Mouse (Mus musculus) layer of hippocampus, postnatal 36 days (tissue): Measurements from ENCODE around the gene Fut2. TPM values are rescaled to one million over a fixed set of nuclear protein-coding genes. Genes with fewer than 3 reads are reported as not detected.

Experiments used
- DNase-seq, 2 experiments: peaks; one replicate each; pipeline ENCODE4 v3.0.0; 2022
- total RNA-seq, 2 experiments: library from RNA; stranded (reverse); gene quantifications; 2 replicates each; pipeline ENCODE4 v1.2.3; 2021

The Fut2 gene
- total RNA-seq, 2 experiments from 2014 or later, result 0.18 TPM; not detected in 1

DNA sequence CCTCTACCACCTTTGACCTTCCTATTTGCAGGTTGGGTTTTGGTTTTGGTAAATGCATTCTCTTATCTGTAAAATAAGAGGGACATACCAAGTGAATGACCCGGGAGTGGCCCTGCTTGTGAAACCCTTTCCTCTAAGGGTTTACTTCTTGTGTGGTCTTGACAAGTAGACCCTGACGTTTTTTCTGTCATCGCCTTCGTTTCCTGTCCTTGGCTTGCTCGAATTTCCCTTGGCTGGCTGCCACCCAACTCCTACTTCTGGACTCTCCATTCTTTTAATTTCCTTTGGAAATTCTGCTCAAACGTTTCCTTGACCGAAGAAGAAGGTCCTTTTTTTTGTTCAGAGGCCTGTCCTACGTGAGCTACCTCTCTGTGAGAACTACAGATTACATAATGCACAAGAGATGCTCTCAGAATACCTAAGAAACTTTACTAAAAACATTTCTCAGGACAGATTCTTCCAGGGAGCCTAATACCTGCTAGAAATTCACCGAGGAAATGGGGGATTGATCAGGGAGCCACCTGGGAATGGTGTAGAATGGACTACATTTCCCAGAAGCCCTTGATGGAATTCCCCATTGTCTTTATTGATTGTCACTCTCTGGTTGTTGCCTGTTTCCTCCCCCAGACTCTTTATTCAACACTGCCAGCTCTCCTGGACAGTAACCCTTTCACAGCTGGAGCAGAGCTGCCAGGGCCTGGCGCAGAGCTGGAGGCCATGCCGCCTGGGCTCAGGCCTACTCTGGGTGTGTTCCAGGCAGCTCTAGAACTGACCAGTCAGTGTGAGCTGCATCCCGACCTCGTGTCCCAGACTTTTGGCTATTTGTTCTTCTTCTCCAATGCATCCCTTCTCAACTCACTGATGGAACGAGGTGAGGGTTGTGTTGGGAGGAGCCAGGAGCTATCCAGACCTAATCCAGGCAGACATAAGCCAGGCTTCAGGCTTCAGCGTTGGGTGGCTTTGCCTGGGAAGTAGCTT is 30.2 kb downstream of the Fut2 start:
- no peak for DNase-seq

DNA sequence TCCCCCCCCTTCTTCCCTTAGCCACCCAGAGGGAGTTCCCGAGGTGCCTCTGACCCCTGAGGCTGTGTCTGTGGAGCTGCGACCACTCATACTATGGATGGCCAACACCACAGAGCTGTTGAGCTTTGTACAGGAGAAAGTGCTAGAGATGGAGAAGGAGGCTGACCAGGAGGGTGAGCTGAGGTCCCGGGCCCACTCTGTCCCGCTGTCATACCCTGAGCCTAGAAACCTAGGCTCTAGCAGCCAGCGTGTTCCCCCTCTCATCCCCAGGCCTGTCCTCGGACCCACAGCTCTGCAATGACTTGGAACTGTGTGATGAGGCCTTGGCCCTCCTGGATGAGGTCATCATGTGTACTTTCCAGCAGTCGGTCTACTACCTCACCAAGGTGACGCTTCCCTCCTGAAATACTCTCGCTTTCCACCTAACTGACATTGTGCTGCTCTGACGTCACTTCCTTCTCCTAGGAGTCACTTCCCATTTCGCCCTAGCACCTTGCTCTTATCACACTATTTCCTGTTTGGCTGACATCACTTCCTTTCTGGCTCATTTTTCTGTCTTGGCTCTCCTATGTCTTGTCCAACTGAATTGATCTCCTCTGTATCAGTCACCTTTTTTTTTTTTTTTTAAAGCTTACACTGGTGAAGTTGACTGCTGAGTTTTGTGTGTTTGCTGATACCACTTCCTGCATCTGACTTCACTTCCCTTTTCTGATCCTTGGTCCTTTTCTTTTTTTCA is 31.1 kb downstream of the Fut2 start:
- no peak for DNase-seq

DNA sequence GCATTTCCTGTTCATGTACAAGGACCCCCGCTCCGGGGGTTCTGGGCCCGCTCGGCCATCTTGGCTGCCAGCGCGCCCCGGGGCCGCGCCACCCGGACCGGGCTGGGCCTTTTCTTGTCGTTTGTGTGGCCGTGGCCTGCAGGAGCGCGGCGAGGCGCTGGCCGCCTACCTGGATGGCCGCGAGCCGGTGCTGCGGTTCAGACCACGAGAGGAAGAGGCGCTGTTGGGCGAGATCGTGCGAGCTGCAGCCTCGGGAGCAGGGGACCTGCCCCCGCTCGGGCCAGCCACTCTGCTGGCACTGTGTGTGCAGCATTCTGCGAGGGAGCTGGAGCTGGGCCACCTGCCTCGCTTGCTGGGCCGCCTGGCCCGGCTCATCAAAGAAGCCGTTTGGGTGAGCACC is 33.7 kb downstream of the Fut2 start:
- DNase-seq, result peak in 1 of 2 experiments; percentile 39

DNA sequence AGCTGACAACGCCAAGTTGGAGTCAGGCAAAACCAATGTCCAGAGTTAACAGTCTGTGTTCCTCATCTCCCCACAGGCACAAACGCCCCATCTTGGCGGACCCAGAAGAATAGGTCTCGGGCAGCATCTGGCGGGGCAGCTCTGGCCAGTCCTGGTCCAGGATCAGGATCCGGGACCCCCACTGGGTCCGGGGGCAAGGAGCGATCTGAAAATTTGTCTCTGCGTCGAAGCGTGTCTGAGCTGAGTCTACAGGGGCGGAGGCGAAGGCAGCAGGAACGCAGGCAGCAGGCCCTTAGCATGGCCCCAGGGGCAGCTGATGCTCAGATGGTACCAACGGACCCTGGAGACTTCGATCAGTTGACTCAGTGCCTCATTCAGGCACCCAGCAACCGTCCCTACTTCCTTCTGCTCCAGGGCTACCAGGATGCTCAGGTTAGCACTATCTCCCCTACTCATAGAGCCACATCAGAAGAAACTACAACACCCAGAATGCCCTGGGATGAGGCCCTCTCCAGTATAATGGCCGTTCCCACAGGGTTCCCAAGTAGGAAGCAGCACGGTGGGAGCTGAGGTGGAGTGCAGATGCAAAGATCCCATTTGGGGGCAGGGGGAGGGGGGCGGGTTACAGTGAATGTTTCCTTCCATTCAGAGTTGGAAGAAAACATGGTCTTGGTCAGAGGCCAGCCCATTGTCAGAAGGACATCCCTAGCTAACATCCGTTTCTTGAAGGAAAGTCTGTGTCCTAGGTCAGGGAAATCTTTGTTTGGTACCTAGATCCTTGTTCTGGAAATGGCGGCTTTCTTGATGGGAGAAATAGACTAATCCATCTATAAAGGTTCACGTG is 35.9 kb downstream of the Fut2 start:
- DNase-seq, result no peak

DNA sequence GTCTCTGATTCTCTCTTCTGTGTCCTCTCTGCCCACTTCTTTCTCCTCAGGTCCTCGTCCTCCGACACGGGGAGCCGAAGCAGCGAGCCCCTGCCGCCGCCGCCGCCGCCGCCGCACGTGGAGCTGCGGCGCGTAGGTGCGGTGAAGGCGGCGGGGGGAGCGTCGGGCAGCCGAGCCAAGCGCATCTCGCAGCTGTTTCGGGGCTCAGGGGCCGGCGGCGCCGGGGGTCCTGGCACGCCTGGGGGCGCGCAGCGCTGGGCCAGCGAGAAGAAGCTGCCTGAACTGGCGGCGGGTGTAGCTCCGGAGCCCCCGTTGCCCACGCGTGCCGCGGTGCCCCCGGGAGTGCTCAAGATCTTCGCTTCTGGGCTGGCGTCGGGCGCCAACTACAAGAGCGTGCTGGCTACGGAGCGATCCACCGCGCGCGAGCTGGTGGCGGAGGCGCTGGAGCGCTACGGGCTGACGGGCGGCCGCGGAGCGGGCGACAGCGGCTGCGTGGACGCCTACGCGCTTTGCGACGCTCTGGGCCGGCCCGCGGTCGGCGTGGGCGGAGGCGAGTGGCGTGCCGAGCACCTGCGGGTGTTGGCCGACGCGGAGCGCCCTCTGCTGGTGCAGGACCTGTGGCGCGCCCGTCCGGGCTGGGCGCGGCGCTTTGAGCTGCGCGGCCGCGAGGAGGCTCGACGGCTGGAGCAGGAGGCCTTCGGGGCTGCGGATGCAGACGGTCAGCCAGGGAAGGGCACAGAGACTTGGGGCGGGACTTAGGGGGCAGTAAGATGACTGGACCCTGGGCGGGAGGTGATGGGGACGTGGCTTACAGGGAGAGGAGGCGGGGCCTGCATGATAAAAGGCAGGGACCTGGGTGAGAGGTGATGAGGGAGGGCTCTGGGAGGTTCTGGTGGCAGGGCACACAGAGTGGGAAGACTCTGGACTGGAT is 37.6 kb downstream of the Fut2 start:
- DNase-seq, result peak; percentile 75 to 80

DNA sequence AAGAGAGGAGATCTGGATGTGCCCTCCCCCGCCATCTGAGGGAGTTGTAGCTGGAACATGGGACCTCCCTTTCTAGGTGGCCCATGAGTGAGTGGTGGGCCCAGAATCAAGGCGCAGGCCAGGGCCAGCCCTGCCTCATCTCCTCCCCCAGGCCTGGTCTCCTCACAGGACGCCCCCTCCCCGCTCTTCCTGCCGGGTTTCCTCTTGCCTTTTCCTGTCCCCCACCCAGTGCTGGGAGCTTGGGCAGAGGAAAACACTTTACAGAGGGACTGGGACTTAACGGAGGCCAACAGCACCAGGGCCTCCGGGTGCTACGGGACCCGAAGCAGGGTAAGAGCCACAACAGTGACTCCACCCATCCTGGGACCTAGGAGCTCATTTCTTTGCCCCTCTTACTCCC is 38.9 kb downstream of the Fut2 start, which contains the start of gene Rasip1:
Gene Rasip1 (plus strand): TSS at position 228 of the 400 bp plus-strand sequence.
- no peak for DNase-seq

DNA sequence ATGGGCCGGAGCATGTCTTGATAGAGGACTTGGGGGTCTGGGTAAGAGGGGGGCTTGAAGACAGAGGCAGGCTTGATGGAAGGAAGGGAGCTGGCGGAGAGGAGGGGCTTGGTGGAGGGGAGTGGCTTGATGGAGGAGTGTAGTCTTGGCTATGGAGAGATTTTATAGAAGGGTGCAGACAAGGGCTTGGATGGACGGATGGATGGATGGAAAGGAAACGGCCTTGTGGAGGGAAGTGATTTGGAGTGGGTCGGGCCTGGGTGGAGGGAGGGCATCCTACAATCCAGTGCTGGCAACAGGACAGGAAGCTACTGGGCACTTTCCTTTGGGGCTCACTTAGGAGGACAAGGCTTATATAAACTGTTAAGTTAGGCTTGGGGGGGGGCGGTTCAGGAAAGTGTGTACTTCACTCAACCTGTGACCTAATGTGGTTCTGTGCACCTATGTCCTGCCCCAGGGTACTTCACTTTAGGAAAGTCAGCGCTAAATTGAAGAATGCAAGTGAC is 39.6 kb downstream of the Fut2 start:
- no peak for DNase-seq

DNA sequence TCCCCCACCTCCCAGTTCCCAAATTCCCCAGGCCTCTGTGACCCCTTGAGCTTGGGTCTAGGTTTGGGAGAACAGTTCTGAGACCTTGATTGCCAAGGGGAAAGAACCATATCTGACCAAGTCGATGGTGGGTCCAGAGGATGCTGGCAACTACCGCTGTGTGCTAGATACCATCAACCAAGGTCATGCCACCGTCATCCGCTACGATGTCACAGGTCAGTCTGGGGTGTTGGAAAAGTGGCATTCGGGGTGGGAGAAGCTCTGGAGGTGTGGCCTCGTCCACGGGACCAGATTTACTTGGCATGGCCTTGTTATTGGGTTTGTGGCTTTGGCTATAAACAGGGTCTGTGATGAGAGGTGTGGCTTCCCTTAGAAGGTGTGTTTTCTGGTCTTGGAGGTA is 40.7 kb downstream of the Fut2 start:
- DNase-seq, result no peak

DNA sequence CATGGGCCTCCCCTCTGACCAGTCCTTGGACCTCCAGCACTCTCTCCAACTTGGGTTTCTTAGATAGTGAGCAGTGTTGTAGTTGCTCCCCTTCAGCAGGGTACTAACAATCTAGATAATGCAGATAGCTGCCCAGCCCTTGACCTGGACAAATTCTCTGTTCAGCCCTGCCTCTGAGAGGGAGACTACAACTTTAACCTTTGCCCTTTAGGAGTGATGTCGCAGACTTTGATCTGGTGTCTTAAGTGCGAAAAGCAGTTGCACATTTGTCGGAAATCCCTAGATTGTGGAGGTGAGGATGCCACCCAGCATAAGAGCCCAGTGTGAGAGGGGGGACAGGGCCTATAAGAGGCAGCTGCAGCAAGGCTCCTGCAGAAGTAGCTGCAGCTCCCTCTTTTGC is 41.5 kb downstream of the Fut2 start:
- DNase-seq, result no peak

DNA sequence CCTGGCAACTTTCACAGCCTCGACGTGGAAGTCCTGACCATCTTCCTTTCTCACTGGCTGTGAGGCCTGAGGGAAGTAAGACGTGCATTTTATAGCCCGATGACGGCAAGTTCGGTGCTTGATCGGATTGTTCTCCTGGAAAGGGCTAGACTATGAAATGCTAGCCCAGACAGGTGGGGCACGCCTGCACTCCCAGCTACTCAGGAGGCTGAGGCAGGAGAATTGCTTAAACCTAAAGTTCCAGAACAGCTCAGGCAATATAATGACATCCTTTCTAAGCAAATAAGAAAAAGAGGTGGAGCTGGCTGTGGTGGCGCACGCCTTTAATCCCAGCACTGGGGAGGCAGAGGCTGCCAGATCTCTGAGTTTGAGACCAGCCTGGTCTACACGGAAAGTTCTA is 42.7 kb downstream of the Fut2 start:
- no peak for DNase-seq

DNA sequence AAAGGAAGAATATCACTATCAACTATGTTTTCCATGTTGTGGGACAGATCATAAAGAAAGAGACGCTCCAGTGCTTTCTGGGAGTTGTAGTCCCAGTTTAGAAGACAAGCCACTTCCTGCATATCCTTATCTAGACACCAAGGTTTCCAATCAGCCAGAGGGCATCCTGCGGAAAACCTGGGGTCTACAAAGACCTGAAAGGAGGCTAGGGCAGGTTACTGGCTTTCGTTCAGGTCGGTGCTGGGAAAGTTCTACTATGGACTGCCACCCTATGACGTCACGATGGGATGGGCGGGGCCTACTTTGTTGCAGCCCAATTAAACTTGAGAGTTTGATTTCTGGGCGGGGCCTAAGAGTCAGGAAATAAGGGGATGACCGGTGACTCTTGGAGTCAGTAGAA is 44.8 kb downstream of the Fut2 start, which contains the start of gene Izumo1:
Gene Izumo1 (plus strand): TSS at position 369 of the 400 bp plus-strand sequence.
- DNase-seq, result no peak

DNA sequence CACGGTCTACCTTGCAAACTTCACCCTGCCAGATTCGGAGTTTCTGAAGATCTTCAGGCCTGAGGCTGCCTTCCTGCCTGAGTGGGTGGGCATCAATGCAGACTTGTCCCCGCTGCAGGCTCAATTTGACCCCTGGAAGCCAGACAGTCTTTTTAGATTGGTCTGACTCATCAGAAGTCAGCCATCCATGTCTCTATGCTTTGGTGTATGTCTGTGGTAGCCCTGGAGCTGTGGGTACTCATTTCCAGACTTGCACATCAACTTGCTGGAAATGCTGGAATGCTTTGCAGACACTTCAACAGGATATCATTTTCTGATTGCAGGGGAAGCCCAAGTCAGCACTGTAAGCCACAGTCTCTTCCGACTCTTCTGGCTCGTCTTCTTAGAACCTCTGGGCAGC is 46.6 kb downstream of the Fut2 start:
- DNase-seq, result no peak

DNA sequence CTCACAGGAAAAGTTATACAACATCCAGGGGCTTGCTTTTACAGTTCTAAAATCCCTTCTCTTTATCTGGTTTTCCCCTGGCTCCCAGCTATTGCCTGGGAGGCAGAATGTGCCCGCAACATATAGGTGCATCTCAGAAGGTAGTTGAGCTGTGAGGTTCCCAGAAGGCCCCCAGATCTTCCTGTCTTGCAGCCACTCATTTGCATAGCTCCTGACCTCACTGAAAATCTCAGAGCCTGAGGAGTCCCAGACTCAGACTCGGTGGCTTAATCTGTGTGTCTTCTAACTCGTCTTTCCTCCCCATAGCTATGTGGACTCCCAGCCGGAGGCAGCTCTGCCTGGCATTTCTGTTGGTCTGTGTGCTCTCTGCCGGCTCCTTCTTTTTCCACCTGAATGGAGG is 47.9 kb downstream of the Fut2 start:
- DNase-seq, result no peak

DNA sequence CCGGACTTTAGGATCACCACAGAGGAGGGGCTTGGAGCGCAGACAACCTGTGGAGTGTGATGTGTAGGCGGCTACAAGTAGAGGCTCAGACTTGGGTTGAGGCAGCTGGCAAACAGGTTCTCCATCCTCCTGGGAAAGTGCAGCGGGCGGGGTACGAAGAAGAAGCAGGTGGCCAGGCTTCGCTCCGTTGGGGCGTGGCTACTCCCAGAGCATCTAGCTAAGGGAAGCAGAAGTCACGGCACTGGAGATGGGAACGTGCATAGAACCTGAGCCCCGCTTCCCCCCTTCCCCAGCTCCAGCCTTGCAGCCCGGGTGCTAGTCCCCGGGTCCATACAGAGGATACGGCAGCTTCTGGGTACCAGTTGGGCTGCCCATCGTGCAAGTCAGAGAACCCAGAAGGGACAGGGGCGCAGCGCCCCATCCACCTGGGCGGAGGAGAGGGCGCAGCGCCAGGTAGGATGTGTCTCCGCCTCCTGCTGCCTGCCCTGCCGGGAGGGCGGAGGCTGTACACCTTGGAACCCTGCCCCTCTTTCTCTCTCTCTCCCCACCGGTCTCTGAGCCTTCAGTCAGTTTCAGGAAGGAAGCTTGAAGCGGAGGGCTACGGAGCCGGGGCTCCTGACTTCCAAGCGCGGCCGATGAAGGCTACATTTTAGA is 49.0 kb downstream of the Fut2 start, which contains the start of gene Fut1:
Gene Fut1 (plus strand): TSS at position 248 of the 654 bp plus-strand sequence.
- no peak for DNase-seq

DNA sequence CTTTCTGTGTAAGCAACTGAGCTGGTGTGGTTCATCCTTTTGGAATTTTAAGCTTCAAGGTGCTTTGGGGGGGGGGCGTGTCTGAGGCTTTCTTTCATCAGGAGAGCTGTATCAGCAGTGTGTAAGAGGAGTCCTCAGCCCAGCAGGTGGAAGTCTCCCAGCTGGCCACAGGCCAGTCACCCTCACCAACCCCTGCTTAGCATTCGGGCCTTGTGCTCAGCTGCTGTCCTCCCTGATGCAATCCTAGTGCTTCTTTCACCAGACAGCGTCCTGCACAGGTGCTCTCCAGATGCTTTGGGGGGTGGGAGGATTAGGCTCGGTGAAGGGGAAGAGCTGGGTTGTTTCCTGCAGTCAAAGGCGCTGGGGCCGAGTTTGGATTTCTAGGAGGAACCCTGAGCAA is 49.9 kb downstream of the Fut2 start:
- DNase-seq, result no peak

DNA sequence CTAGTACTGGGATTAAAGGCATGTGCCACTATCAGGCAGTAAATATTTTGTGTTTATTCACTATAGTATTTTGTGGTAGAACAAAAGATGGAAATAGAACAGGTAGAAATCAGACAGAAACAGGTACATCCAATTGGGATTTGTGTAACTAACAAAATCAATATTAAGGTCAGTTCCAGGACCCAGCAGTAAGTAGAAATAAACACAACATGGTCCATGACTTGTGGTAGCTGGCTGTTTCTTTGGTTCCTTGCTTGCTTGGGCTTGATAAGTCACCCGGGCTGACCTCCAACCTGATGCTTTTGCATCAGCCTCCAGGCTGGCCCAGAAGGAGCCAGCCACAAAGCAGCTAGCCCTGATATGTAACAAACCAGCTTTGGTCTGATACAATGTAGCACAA is 56.7 kb downstream of the Fut2 start:
- no peak for DNase-seq

DNA sequence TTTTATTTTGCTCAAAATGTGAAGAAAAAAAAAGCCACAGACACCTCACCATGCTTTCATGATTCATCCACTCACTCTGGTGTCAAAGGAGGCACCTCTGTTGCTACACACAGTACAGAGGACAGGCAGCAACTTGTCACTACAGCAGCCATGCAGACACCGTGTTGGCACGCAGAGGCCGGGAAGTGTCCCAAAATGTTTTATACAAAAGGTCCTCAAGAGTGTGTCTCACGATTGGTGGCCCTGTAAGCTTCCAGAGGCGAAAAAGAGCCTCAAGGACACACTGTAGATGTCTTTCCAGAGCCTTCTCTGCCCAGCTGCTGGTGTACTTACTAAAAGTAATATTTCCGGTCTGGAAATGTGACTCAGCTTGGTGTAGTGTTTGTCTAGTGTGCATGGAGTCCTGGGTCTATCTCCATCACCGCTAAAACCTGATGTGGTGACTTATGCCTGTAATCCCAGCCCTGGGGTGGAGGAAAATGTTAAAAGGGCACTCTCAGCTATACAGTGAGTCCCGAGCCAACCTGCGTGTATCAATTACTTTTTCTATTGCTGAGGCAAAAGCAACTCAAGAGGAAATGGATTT is 60.4 kb downstream of the Fut2 start:
- no peak for DNase-seq

DNA sequence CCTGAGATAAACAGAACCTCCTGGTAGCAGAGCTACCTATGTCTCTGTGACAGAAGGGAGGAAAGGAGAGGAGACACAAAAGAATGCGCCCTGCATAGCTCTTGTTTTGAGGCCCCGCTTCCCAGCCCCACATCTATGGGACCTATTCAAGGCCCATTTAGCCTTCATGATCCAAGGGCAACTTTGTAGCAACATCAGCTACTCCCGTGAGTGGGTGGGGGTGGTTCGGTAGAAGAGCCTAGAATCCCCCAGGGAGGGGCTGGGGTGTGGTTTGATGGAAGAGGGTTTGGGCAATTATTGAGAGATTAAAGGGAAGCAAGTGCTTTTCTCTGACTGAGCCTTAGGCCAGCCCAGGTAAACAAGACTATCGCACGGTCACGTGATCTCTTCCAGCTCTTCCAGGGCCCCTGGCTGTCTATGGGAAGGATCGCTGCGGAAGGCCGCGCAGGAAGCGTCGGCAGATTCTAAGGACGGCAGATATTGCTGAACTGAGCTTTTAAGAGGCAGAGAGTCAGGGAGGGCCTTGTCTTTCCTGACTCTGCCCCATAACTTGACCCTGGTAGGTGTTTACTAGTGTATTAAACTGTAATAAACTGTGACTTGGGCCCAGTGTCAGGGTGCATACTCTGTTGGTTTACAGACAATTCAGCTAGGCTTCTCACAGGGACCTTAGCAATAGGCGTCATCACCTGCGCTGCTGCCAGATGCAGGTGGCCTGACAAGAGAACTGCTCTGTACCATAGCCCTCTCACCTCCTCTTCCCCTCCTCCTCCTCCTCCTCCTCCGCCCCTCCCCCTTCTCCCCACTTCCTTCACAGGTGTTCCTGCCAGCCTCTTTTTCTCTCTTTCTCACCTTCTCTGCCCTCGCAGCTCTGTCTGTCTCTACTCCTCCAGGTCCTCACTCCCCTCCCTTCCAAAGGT is 67.0 kb downstream of the Fut2 start:
- DNase-seq, result no peak
